Mouse (Mus musculus) v-Abl transformed pro-B cells (cell line): ENCODE measurements around the gene Cldn1.

Experiments used
- in situ Hi-C, 2 experiments: fragments of 400-800 bp; cut with MboI; formaldehyde crosslinking; loops; one replicate each; pipeline ENCODE4 v1.15.1; 2025; ENCODE audit not compliant: unreplicated experiment in 2 of 2

Cldn1 gene

DNA sequence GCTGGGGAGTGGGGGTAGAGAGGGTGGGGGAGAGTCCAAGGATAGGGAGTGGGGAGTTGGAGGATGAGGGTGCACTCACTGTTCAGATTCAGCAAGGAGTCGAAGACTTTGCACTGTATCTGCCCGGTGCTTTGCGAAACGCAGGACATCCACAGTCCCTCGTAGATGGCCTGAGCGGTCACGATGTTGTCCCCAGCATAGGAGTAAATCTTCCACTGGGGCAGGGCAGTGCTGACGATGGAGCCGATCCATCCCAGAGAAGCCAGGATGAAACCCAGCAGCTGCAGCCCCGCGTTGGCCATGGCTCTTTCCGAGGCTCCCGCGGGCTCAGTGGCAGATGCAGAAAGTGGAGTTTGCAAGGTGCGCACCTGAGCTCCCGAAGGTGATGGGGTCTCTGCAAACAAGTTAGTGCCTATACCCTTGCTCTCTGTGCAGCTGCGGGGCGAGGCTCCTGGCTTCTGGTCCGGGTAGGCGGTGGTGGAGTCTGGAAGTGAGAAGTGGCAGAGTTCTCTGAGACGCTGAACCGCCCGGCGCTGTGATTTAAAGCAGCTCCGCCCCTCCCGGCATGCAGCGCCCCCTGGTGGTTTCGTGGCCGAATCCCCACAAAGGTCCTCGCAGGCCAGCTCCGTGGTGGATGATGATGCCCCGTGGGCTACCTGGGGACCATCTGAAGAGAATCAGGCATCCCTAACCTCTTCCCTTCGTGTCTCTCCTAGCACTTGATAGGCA, at the start of gene Cldn1:
Gene Cldn1, minus strand, starts transcription at position 517 of the 729 bp plus-strand sequence.
- in situ Hi-C loops: no loop called here

DNA sequence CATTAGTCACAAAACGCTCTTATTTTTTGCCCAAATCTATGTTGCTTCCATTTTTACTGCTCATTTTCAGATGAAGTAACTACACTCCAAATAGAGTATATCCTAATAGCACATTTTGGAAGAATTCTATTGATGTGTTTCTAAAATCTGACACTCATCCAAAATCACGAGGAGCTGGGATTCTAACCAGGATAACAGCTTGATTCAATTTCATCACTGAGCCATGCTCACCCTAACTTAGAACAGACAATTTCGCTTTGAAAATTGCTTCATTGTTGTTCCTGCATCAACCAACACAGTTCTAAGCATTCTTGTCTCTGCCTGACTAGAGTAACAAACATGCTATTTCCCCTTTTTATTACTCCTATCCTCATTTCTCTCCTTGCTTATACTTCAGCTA, 47.0 kb upstream of the Cldn1 start:
- in situ Hi-C loops: no loop called here

GRCm38 (mm10) chr16:26404070-26404469, 32.4 kb upstream of the Cldn1 start:
- in situ Hi-C loops: no loop called here

GRCm38 (mm10) chr16:26400971-26401370, 29.3 kb upstream of the Cldn1 start:
- in situ Hi-C loops: no loop called here

GRCm38 (mm10) chr16:26400549-26400948, 28.9 kb upstream of the Cldn1 start:
- in situ Hi-C loops: no loop called here

GRCm38 (mm10) chr16:26390936-26391335, 19.3 kb upstream of the Cldn1 start:
- in situ Hi-C loops: no loop called here

DNA sequence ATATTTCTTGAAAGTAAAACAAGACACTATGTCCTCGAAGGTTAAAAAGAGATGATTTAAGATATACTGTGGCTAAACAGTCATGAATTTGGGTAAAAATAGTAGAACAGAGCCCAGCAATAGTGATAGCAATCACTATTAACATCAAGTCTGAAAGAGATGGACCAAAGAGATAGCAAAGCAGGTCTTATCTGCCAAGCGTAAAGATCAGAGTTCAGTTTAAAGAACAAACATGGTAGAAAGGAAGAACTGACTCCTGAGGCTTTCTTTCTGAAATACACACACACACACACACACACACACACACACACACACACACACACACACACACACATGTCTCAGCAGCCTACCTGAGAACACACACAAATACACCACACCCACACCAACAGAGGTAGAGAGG, 14.5 kb upstream of the Cldn1 start:
- in situ Hi-C loops: no loop called here

- in situ Hi-C loops: no loop called here
Observed at GRCm38 (mm10) chr16:26384112-26384649, 12.5 kb upstream of the Cldn1 start.

- in situ Hi-C loops: no loop called here
Observed at GRCm38 (mm10) chr16:26377170-26377569, 5.5 kb upstream of the Cldn1 start.

GRCm38 (mm10) chr16:26370127-26370526, 1.5 kb downstream of the Cldn1 start:
- in situ Hi-C loops: no loop called here

- in situ Hi-C loops: no loop called here
Observed at GRCm38 (mm10) chr16:26369044-26369730, 2.5 kb downstream of the Cldn1 start.

GRCm38 (mm10) chr16:26368121-26368520, 3.5 kb downstream of the Cldn1 start:
- in situ Hi-C loops: no loop called here

DNA sequence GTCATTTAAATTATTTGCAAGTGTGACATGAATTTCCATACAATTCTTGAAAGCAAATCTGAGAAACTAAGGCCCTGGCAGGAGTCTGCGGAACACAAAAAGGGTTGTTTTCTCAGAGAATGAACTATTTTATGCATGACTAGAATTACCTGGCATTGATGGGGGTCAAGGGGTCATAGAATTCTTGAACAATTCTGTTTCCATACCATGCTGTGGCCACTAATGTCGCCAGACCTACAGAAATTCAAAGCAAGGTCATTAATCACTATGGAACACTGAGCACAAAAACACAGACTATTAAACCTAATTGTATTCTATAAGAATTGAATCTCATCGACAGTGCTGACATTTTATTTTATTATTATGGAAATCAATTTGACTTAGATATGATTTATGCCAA, 10.9 kb downstream of the Cldn1 start:
- in situ Hi-C loops: no loop called here

GRCm38 (mm10) chr16:26359619-26360018, 12.0 kb downstream of the Cldn1 start:
- in situ Hi-C loops: no loop called here

DNA sequence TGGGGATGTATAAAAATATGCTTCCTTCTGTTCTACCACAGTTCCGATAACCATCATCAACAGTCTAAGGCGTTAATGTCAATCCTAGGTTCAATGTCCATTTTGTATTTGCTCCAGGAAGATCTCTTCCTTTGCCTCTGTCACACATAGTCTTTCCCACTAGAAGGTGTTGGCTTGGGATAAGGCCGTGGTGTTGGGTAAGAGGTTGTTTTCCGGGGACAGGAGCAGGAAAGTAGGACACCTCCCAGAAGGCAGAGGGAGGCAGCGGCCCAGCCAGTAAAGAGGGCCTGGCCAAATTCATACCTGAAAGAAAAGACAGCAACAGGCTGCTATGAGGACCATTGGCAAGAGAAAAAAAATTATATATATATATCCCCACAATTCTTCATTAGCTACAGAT, 12.7 kb downstream of the Cldn1 start:
- in situ Hi-C loops: no loop called here

- in situ Hi-C loops: no loop called here
Observed at GRCm38 (mm10) chr16:26357863-26358780, 13.5 kb downstream of the Cldn1 start.

- in situ Hi-C loops: no loop called here
Observed at GRCm38 (mm10) chr16:26355513-26355912, 16.1 kb downstream of the Cldn1 start.

DNA sequence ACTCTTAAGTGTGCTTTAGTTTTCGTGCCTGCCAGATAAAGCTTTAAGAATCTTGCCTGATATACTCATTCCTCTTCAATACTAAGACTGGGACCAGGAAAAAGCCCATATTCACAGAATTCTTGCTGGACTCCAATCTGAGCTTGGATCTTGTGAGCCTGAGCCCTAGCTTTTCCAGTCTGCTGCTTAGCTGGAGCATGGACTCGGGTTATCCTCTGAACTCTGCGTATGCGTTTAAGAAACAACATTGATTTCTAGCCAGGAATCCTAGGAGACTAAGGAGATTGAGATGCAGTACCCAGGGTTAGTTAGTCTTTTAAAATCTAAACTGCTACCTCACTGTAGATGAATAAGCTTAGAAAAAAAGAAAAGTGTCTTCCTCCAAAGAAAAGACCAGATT, 20.9 kb downstream of the Cldn1 start:
- in situ Hi-C loops: no loop called here

DNA sequence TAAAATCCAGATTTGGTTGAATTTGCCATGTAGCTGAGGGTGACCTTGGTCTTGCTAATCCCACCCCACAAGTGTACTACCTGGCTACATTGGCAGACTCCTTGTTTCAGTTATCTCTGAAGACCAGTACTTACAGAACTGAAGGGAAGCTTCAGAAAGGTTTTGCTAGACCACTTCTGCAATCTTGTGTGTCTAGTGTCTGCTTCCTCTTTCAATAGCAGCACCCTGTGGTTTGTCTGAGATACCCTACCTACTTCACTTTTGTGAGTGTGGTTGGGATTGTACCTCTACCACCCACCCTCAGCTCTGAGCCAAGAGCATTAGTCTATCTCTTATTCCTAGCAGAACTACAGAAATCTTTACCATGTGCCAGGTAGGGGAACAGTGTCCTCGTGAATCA, 22.8 kb downstream of the Cldn1 start:
- in situ Hi-C loops: no loop called here

- in situ Hi-C loops: no loop called here
Observed at GRCm38 (mm10) chr16:26316281-26316680, 55.4 kb downstream of the Cldn1 start.

- in situ Hi-C loops: no loop called here
Observed at GRCm38 (mm10) chr16:26314815-26315214, 56.8 kb downstream of the Cldn1 start.
